Mouse (Mus musculus) midbrain, postnatal 0 days (tissue): Measurements from ENCODE around the gene Hspa1l. TPM values are rescaled to one million over a fixed set of nuclear protein-coding genes. Genes with fewer than 3 reads are reported as not detected.
A peak's percentile ranks its signal among the peaks of the same experiment; 100 is the strongest.
"Not testable (repeated sequence)": the region's sequence is repeated elsewhere in the genome, so short reads cannot be mapped to it uniquely, and the experiment has no call there.

Experiments
- ATAC-seq: fragments of 200-750 bp; cut with Nextera tagmentation; 2 replicates; pipeline ENCODE4 v1.8.0; 2017; ENCODE audit warnings: moderate number of reproducible peaks, mild to moderate bottlenecking, moderate TSS enrichment, moderate library complexity; ENCODE audit not compliant: low FRiP score
- DNase-seq: peaks from one replicate; pipeline ENCODE4 v3.0.0-alpha.2; 2015; ENCODE audit warnings: low spot score
- H3K27ac ChIP-seq: fragments of 300-500 bp; sonication (generic); 2 replicates; pipeline ENCODE4 v1.5.1; 2014; ENCODE audit warnings: low read depth, mild to moderate bottlenecking, low read length, mixed read lengths
- H3K27me3 ChIP-seq: fragments of 300-500 bp; sonication (generic); 2 replicates; pipeline ENCODE4 v1.6.1; 2014; ENCODE audit warnings: low read length, control low read depth, mixed read lengths; ENCODE audit not compliant: insufficient read depth
- H3K36me3 ChIP-seq: fragments of 300-500 bp; sonication (generic); 2 replicates; pipeline ENCODE4 v1.6.1; 2014; ENCODE audit warnings: low read length, control low read depth, mixed read lengths; ENCODE audit not compliant: insufficient read depth
- H3K4me1 ChIP-seq: fragments of 300-500 bp; sonication (generic); 2 replicates; pipeline ENCODE4 v1.6.1; 2014; ENCODE audit warnings: mild to moderate bottlenecking, control low read depth, antibody characterized with exemption, low read length, mixed read lengths; ENCODE audit not compliant: insufficient read depth
- H3K4me2 ChIP-seq: fragments of 300-500 bp; sonication (generic); 2 replicates; pipeline ENCODE4 v1.6.1; 2014; ENCODE audit warnings: low read depth, mild to moderate bottlenecking, low read length, mixed read lengths; ENCODE audit not compliant: poor library complexity, severe bottlenecking
- H3K4me3 ChIP-seq: fragments of 300-500 bp; sonication (generic); 2 replicates; pipeline ENCODE4 v1.5.1; 2014; ENCODE audit warnings: low read depth, mild to moderate bottlenecking, low read length, moderate library complexity
- H3K9ac ChIP-seq: fragments of 300-500 bp; sonication (generic); replicated peaks from 2 replicates; pipeline ENCODE4 v1.6.1; 2014; ENCODE audit warnings: mild to moderate bottlenecking, low read length, moderate library complexity, mixed read lengths; ENCODE audit not compliant: poor library complexity, severe bottlenecking
- H3K9me3 ChIP-seq: fragments of 300-500 bp; sonication (generic); 2 replicates; pipeline ENCODE4 v1.6.1; 2016; ENCODE audit warnings: low read length, control low read depth
- CTCF ChIP-seq: IDR thresholded peaks from 2 replicates; pipeline ENCODE4 v1.5.1; 2016; ENCODE audit warnings: antibody characterized with exemption, mild to moderate bottlenecking
- WGBS: fragments of 180-500 bp; shearing (Covaris S2); extraction: QIAGEN DNeasy Blood & Tissue Kit; methylation state at CpG from one replicate; pipeline ENCODE4 v1.1.7; 2014; 5-methylcytosine and 5-hydroxymethylcytosine counted together
- polyA plus RNA-seq: library from polyadenylated mRNA; unstranded; fragments of >200 nt; fragmentation: Nextera tagmentation; extraction: Ambion mirVana; gene quantifications from 2 replicates; pipeline ENCODE4 v1.2.1, GENCODE M21; 2015
- total RNA-seq: library from RNA; depleted of rRNA; stranded (reverse); fragments of >200 nt; gene quantifications from 2 replicates; pipeline ENCODE4 v1.2.3, GENCODE M21; 2014

Gene Hspa1l
- total and polyA plus RNA-seq, 2 experiments from 2014 or later: 0.73 to 1.4 TPM

DNA sequence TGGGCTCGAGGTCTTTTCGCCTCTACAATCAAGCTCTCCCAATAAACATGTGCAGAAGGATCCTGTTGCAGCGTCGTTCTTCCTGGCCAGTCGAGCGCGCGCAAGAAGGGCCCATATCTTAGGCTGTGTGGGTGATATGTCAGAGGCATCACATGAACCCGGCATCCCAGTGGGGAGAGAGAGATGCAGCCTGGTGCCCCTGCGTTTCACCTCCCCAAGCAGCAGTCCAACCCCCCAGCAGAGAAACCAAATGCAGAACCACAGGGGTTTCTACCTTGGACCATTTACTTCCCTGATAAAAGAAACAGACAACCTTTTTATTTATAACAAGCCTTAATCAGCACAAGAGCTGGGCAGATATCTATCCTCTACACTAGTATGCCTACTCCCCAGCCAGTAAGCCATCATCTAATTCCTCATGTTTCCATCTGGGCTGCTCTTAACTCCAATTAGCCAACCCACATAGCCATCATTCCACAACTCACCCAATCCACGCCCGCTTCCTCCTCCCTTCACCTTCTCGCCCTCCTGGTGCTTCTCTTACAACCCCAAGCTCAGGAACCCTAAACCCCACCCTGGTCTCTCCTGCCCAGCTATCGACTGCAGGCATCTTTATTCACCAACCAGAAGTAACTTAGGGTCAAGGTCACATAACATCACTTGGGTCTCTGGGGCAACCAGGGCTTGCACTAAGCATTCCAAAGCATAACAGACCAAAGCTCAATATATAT lies 24.1 kb downstream of the Hspa1l start:
- no peak overlapping the region for H3K27ac ChIP-seq
- H3K36me3 ChIP-seq: no peaks in the 10 kb centered on the region; the same call in 1 of the 2 replicates
- no peak for ATAC-seq
- H3K4me1 ChIP-seq: no peaks in the 10 kb centered on the region; the same call in 1 of the 2 replicates
- H3K9me3 ChIP-seq: no peaks in the 10 kb centered on the region
- H3K4me2 ChIP-seq: no peak overlapping the region
- WGBS: 92% methylated on average over 12 of the region's 14 CpGs
- no peak for DNase-seq
- no peak for TF ChIP-seq CTCF
- H3K27me3 ChIP-seq: no peaks in the 10 kb centered on the region
- no peak overlapping the region for H3K9ac ChIP-seq
- H3K4me3 ChIP-seq: no peak overlapping the region

GRCm38 (mm10) chr17:34997142-34997483 lies 24.6 kb downstream of the Hspa1l start:
- Histone ChIP-seq H3K27me3 (no peaks in the 10 kb centered on the region), H3K4me2 (no peak overlapping the region)
- no peak for TF ChIP-seq CTCF

DNA sequence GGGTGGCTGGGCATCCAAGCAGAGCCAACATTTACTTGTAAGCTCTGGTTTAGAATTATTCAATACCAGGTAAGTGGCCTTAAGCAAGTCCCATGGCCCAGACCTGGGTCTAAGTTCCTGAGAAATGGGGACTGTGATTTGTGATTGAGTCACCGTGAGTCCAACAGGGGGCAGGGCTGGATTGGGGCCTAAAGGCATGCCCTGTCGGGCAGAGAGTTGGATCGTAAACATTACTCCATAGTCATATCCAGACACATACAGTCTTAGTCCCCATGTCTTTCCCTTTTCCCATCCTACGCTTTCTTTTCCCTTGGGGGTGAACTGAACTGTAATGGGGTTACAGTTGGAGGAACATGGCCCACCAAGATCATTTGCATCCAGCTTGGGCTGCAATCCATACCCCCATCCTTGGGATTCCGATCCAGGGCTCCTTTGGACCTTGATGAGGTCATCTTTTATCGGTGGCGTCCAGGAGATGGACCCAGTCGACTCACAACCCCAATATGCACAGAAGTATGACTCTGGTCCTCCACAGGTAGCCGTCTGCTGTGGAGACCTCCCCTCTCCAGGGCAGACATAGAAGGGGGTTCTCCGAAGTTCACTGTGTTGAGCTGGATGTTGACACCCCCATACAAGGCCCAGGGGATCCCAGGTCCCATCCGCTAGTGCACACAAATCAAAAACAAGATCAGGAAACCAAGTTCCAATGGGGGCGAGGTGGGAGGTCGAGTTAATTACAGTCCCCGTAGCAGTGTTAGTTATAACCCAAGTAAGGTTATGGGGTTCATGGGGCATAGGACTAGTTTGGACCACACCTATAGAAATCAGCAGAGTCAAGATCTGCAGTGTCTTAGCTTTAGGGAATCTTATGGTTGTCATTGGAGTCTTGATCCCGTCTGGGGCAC lies 26.3 kb downstream of the Hspa1l start:
- WGBS: 94% methylated on average over 15 of the region's 15 CpGs
- ATAC-seq: no peak

More at GRCm38 (mm10) chr17:34997142-34997483, 24.6 kb downstream of the Hspa1l start:
- ATAC-seq: no peak
- WGBS: 91% methylated on average over 5 of the region's 5 CpGs
- Histone ChIP-seq H3K27ac (no peak overlapping the region), H3K9me3 (no peaks in the 10 kb centered on the region), H3K4me1 (peaks cover 1% of the 10 kb centered on the region; the same call in 1 of the 2 replicates), H3K4me3 (no peak overlapping the region), H3K36me3 (no peaks in the 10 kb centered on the region; the same call in 1 of the 2 replicates), H3K9ac (no peak overlapping the region)
- DNase-seq: no peak

GRCm38 (mm10) chr17:34999871-35000716 lies 27.6 kb downstream of the Hspa1l start:
- WGBS: 29% methylated on average over 29 of the region's 32 CpGs
- not testable (repeated sequence) for H3K4me1 ChIP-seq, H3K9ac ChIP-seq, H3K27ac ChIP-seq, H3K9me3 ChIP-seq, H3K36me3 ChIP-seq, DNase-seq, ATAC-seq, H3K27me3 ChIP-seq
- H3K4me3 ChIP-seq: peak overlapping the region; percentile 85
- H3K4me2 ChIP-seq: peak overlapping the region; percentile 94

More for the DNA sequence above, 26.3 kb downstream of the Hspa1l start:
- no peaks in the 10 kb centered on the region for H3K27me3 ChIP-seq
- H3K27ac ChIP-seq: no peak overlapping the region
- H3K4me2 ChIP-seq: no peak overlapping the region
- peaks cover 6% of the 10 kb centered on the region for H3K4me1 ChIP-seq
- no peak for TF ChIP-seq CTCF
- no peaks in the 10 kb centered on the region; the same call in 1 of the 2 replicates for H3K36me3 ChIP-seq
- no peak overlapping the region for H3K9ac ChIP-seq
- no peak overlapping the region for H3K4me3 ChIP-seq
- DNase-seq: no peak
- H3K9me3 ChIP-seq: no peaks in the 10 kb centered on the region

GRCm38 (mm10) chr17:35000717-35001451 lies 28.4 kb downstream of the Hspa1l start, which contains the start of gene Vars:
Vars (plus strand) TSS chr17:35000987.
- Histone ChIP-seq H3K9me3 (no peaks in the 10 kb centered on the region), H3K4me1 (peaks cover 6% of the 10 kb centered on the region), H3K27me3 (no peaks in the 10 kb centered on the region), H3K27ac (peak within 1 kb of the TSS; percentile 93), H3K4me3 (peak within 1 kb of the TSS; percentile 85), H3K36me3 (peaks cover 14% of the 10 kb centered on the region), H3K4me2 (peak within 1 kb of the TSS; percentile 94), H3K9ac (peak within 1 kb of the TSS; percentile 94)
- WGBS: under 1% methylated on average over 82 of the region's 83 CpGs
- peak; percentile 85 for DNase-seq
- peak; percentile 86 for ATAC-seq
- no peak for TF ChIP-seq CTCF
